Mouse (Mus musculus): ENCODE measurements around the gene Olfr322.

- TF ChIP-seq CTCF (IDR thresholded peaks at IDR 0.05; ENCODE audit: extremely low read depth, insufficient read length, insufficient replicate concordance, low read depth, low read length) (no peak), POLR2A (IDR thresholded peaks at IDR 0.05; ENCODE audit: low read depth, low read length) (no peak)
Observed at GRCm38 (mm10) chr11:58640272-58640867, 18.2 kb upstream of the Olfr322 start, which contains the start of gene Trim58.
